Mouse (Mus musculus) layer of hippocampus, postnatal 14 days (tissue): ENCODE measurements around the gene Olfr888. TPM values are rescaled to one million over a fixed set of nuclear protein-coding genes. Genes with fewer than 3 reads are reported as not detected.

Experiments
- DNase-seq, 2 experiments: peaks; one replicate each; pipeline ENCODE4 v3.0.0; 2021 to 2022; ENCODE audit warnings: low spot score in 2 of 2, mixed read lengths in 1 of 2
- long read RNA-seq, 2 experiments: library from polyadenylated mRNA; stranded (forward); transcript quantifications; one replicate each; pipeline ENCODE4 v2.0.0; 2021
- total RNA-seq, 2 experiments: library from RNA; stranded (reverse); gene quantifications; 2 replicates each; pipeline ENCODE4 v1.2.3; 2021

The Olfr888 gene
- total RNA-seq: not detected
- long read RNA-seq, experiment 1: 0 reads
- long read RNA-seq, experiment 2: 0 reads

- DNase-seq: no peak
These were observed at the start of gene Olfr888 for GRCm38 (mm10) chr9:38107828-38108227. TSS of gene Olfr888 (plus strand) at chr9:38108128.

- no peak for DNase-seq
These were observed 46.9 kb upstream of the Olfr888 start, which contains the start of gene Olfr885 for GRCm38 (mm10) chr9:38061022-38061421. TSS of gene Olfr885 (plus strand) at chr9:38061322.

- DNase-seq: no peak
These were observed 24.2 kb upstream of the Olfr888 start, which contains the start of gene Olfr887 for GRCm38 (mm10) chr9:38083772-38084171. TSS of gene Olfr887 (plus strand) at chr9:38084072.

GRCm38 (mm10) chr9:38114898-38115297 lies 7.0 kb downstream of the Olfr888 start, which contains the start of gene Olfr889:
TSS of gene Olfr889 (plus strand) at chr9:38115198.
- DNase-seq: no peak

GRCm38 (mm10) chr9:38142217-38142616 lies 34.3 kb downstream of the Olfr888 start, which contains the start of gene Olfr890:
TSS of gene Olfr890 (plus strand) at chr9:38142517.
- DNase-seq: no peak

Other genes with a start within 250 kb of the Olfr888 start
- not detected for gene Olfr145, start 211.4 kb upstream of the Olfr888 start, total RNA-seq
- not detected for gene Olfr878, start 190.3 kb upstream of the Olfr888 start, total RNA-seq
- not detected for gene Olfr881, start 116.3 kb upstream of the Olfr888 start, total RNA-seq
- not detected for gene Olfr883, start 82.3 kb upstream of the Olfr888 start, total RNA-seq
- not detected for gene Olfr884, start 61.6 kb upstream of the Olfr888 start, total RNA-seq
- gene Olfr885, start 46.8 kb upstream of the Olfr888 start, total RNA-seq: not detected
- not detected for gene Olfr887, start 24.1 kb upstream of the Olfr888 start, total RNA-seq
- gene Olfr889, start 7.1 kb downstream of the Olfr888 start, total RNA-seq: not detected
- not detected for gene Olfr890, start 34.4 kb downstream of the Olfr888 start, total RNA-seq
- gene Olfr891, start 72.7 kb downstream of the Olfr888 start, total RNA-seq: not detected
- gene Olfr893, start 100.2 kb downstream of the Olfr888 start, total RNA-seq: not detected
- not detected for gene Olfr894, start 109.9 kb downstream of the Olfr888 start, total RNA-seq
- gene Olfr143, start 144.6 kb downstream of the Olfr888 start, total RNA-seq: not detected
- not detected for gene Olfr895, start 159.7 kb downstream of the Olfr888 start, total RNA-seq
- not detected for gene Olfr896-ps1, start 183.0 kb downstream of the Olfr888 start, total RNA-seq
- not detected for gene Olfr25, start 220.9 kb downstream of the Olfr888 start, total RNA-seq
- gene Olfr898, start 240.3 kb downstream of the Olfr888 start, total RNA-seq: not detected